Mouse (Mus musculus) CD8-positive naive resting alpha-beta T cell, adult 2 months (primary cell): ENCODE results near the gene 4930426L09Rik.
"Not testable (repeated sequence)": the region's sequence is repeated elsewhere in the genome, so short reads cannot be mapped to it uniquely, and the experiment has no call there.

Source experiments
- DNase-seq, 2 experiments: peaks; one replicate each; pipeline ENCODE4 v3.0.0; 2022; ENCODE audit warnings: low read depth in 2 of 2, low spot score in 2 of 2

The 4930426L09Rik gene

DNA sequence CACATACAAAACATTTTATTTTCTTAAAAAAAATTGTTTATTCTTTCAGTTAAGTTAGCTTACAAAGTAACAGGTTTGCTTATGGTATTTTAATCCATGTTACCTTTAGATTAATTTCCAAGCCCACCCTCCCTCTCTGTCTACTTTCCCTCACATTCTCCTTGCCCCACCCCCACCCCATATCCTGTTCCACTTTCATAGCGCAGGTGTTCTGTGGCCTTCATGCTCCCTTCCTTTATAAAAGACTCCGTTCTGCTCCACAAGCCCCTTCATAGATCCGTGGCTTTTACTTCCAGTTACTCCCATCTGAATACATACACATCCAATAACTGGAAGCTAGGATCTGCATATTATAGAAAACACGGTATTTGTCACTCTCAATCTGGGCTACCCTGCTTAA lies 9.4 kb downstream of the 4930426L09Rik start:
- no peak for DNase-seq

DNA sequence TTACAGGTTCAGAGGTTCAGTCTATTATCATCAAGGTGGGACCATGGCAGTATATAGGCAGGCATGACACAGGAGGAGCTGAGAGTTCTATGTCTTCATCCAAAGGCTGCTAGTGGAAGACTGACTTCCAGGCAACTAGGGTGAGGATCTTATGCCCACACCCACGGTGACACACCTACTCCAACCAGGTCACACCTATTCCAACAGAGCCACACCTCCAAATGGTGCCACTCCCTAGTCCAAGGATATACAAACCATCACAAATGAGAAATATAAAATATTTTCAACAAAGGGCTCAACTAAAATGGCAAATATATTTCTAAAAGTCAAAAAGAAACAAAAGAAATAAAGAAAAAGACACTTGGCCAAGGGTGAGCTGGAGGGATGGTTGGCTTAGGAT lies 12.4 kb downstream of the 4930426L09Rik start:
- not testable (repeated sequence) for DNase-seq

DNA sequence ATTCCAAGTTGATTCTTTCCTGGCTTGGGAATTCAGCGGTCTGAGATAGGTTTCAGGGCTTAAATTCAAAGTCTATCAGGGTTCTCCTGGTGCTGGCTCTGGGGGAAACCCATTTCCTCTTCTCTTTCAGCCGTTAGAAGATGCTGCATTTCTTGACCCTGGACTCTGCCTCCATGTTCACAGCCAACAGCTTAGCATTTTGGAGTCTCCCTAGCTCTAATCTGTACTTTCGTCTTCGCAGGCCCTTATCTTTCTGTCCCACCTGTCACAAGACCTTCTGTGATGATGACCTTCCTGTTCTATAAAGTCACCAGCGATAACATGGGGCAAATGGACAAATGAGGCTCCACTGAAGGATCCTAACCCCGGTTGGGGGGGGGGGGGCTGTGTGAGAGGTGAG lies 13.3 kb downstream of the 4930426L09Rik start:
- DNase-seq: no peak

DNA sequence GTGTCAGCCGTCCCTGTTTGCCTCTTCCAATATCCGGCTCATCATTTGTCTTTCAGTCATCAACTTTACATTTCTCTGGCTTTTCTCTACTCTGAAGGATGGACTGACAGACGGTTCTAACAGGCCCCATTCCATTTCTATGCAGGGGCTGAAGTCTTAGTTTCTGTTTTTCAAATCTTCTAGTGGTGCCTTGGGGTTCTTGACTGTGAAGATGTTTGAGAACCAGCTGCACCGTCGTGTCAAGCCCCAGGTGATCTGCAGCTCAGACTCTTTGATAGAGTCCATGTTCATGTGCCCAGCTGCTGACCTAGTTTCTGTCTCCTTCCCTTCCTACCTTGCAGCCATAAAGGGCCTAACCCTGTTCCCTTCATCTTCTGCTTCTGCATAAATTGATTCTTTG lies 18.2 kb downstream of the 4930426L09Rik start:
- DNase-seq: no peak

DNA sequence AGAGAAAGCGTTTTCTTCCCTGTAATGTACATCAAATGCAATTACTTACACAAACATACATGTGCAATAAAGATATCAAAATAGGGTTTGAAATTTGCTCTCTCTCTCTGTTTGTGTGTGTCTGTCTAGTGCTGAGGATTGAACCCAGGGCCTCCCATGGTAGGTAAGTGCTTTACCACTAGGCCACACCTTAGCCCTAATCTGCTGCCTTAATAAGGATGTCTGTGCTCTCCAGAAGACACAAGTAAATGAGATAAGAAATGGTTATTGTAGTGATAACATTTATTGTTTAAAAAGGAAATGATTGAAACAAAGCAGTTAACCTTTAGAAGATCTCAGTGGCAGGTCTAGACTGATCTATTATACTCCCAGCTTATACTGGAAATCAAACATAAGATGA lies 18.7 kb downstream of the 4930426L09Rik start:
- DNase-seq: no peak

DNA sequence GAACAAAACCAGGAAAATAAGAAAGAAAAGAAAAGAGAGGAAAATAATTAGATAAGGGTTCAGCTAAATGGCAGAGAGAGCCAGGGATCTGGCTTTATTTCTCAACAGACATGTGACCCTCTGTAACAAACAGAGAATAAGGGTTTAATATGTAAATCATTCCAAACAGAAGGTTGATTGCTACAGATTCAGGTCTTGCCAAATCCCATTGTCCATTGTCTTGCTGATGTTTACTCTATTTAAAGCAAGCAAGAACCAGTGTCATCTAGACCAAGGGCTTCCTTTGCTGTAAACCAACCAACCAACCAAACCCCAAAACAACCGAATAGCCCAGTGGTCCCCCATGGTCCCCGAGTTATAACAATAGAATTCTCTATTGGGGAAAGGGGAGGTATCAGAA lies 19.9 kb downstream of the 4930426L09Rik start:
- no peak for DNase-seq

DNA sequence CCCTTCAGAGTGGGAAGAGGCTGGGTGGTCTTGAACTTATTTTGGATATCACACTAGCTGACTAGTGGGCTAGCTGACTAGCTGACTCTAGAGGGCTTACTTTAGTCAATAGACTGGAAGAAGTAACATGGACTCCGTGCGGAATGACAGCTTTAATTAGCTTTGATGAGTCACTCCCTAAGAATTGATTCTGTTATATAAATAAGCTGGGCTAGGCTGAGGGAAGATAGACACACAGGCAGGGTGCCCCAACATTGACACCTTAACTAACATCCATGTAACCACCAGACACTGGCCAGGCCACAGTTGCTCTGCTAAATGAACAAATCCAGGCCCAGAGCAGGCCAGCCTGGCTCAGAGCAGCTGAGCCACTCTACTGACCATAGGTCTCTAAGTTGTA lies 26.7 kb downstream of the 4930426L09Rik start:
- no peak for DNase-seq

DNA sequence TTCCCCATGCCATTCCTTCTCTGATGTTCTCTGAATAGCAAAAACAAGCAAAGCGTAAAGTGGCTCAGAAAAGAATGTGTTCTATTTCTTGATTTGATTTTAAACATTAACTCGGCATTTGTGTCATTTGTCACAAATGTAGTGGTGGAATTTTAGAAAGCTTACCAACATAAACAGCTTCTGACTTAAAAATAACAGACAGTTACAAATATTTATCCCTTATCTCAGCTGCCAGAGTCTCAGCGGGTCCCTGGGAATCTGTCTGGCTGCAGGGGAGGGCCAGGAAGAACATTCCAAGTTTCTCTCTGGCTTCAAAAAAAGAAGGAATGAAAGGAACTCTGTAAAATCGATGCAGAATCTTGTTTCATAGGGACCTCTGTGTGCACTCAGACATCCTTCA lies 39.3 kb downstream of the 4930426L09Rik start:
- DNase-seq: no peak

DNA sequence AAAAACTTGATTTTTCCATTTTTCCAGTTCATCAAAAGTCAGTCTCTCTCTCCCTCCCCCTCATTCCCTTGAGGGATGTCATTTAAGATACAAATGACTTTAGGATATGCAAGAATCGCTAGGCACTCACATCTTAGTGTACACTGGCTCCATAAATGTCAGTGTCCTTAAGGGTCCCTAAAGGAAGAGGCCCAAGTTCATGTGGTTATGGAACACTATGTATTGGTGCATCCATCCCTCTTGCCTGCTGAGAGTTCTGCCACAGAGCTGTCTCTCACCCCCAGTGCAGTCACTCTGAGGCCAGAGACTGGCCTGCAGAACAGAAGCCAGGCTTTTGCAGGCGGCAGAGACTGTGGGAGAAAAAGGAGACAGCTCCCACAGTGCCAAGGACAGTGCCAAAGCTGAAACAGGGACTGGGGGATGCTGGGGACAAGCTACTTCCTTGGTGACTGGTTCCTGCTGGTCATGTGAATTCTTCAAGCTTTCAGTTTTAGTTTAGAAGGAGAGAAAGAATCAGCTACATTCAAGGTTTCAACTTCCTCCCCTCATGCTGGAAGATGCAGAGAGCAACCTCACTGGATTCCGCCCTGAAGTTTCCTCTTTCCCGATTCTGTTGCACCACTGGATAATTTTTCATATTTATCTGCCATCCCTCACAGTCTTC lies 39.9 kb downstream of the 4930426L09Rik start:
- no peak for DNase-seq

DNA sequence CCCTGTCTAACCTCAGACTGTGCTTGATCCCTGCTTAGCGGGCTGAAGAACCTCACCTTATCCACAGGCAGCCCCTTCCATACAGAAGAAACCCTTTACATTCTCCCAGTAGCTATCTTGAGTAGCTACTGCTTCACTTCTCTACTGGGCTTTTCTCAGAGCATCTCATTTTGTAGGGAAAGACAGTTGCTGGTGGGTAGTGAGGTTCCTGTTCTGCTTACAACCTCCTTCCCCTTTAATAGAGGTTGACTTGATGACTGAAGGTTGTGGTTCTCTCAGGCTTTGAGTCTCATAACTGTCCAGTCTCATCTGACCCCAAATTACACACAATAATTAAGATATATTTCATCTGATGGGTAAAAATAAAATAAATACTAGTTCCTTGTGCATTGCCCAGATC lies 50.1 kb downstream of the 4930426L09Rik start:
- no peak for DNase-seq

DNA sequence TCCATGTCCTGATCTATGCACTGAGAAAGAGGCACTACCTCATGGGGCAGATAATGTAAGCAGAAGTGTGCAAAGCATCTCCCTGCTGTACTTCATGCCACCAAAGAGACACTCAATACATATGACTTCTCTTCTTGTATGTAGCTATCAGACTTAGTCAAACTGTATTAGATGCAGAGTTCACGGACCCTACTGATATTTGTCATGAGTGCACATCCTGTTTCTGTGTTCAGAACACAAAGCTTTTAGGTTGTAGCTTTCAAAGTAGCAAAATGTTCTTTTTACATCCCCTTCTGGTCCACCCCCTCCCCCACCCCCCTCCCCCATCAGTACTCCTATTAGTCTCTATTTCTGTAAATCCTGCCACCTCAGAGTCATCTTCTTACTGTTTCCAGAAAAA lies 51.2 kb downstream of the 4930426L09Rik start:
- no peak for DNase-seq
